Mouse (Mus musculus) G1E (cell line): ENCODE measurements around the gene Gm45062.

ENCODE experiments used
- CTCF ChIP-seq: IDR thresholded peaks from 2 replicates; pipeline ENCODE4 v1.5.1; 2012; ENCODE audit warnings: low read depth, low read length, inconsistent platforms, mixed read lengths
- GATA1 ChIP-seq: IDR thresholded peaks from 2 replicates; pipeline ENCODE4 v1.6.1; 2012; ENCODE audit warnings: borderline replicate concordance, low read length, inconsistent platforms, mixed read lengths
- TAL1 ChIP-seq: conservative IDR thresholded peaks from 2 replicates; pipeline ENCODE4 v1.6.1; 2012; ENCODE audit warnings: low read depth, low read length, inconsistent platforms, mixed read lengths

DNA sequence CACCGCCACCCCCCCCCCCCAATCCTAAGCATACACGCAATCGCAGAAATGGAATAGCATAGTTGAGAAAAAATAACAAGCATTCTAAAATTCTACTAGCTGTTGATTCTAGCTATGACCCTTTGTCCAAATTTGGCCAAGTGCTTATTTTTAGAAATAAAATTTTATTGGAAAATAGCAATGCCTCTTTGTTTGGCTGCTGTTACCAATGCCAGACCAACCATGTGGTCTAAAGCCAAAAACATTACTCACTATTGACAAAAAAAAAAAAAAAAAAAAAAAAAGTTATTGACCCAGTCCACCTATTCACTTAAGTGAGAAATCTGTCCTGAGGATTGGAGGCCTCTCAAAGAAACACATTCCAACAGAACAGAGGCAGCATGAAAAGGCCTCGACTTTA lies 199.3 kb downstream of the Gm45062 start:
- TF ChIP-seq CTCF: no peak
- no peak for TF ChIP-seq TAL1
- no peak for TF ChIP-seq GATA1
